18 mouse cellular contexts compared by ENCODE assay signal in the genomic region with DNA sequence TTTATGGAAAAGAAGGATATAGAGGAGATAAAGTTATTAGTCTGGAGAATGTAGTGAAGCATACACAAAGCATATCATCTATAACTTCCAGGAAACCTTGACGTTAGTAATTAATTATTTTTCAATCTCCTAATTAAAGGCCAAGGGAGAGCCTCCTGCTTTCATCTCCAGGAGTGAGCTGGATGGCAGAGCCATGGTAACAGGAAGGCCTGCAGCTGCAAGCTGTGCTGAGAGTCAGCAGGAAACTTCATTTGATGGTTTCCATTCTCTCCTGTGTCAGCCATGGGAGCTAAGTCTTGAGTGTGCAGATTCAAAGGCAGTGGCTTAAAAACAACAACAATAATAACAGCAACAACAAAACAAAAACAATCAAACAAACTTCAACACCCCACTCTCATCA.
"Had no signal": no experiment of that assay in that cellular context is flagged by ENCODE, and none has a peak within 500 bp of the region (broad histone marks: within the 10 kb centered on the region; RNA-seq: fewer than 3 reads in every experiment).

No protein-coding gene starts in this region.

- H3K9ac ChIP-seq: liver, embryonic 15.5 days; liver, postnatal 0 days; lung, embryonic 15.5 days; midbrain, embryonic 15.5 days; neural tube, embryonic 12.5 days; stomach, embryonic 15.5 days had no signal

- H3K4me2 ChIP-seq: liver, embryonic 15.5 days; lung, embryonic 15.5 days; midbrain, embryonic 11.5 days; midbrain, embryonic 15.5 days; neural tube, embryonic 12.5 days; stomach, embryonic 15.5 days had no signal

- H3K4me1 ChIP-seq: liver, embryonic 15.5 days; lung, embryonic 15.5 days; midbrain, embryonic 15.5 days; neural tube, embryonic 12.5 days; stomach, embryonic 15.5 days had no signal

- H3K27ac ChIP-seq: liver, embryonic 15.5 days; lung, embryonic 15.5 days; macrophage; midbrain, embryonic 15.5 days; neural tube, embryonic 12.5 days; stomach, embryonic 15.5 days; stomach, postnatal 0 days had no signal

- H3K27me3 ChIP-seq: liver, embryonic 15.5 days; lung, embryonic 15.5 days; megakaryocyte, embryonic 14.5 days; midbrain, embryonic 15.5 days; neural tube, embryonic 12.5 days; stomach, embryonic 15.5 days had no signal

- ATAC-seq: liver, postnatal 0 days; lung, postnatal 0 days; midbrain, embryonic 15.5 days had no signal

- DNase-seq: liver, postnatal 0 days; lung, adult 2 months; lung, postnatal 14 days; lung, postnatal 36 days; right cerebral cortex, postnatal 14 days; thymus, adult 2 months; thymus, postnatal 25 days; thymus, postnatal 4 days had no signal

- H3K36me3 ChIP-seq: liver, embryonic 15.5 days; lung, embryonic 15.5 days; midbrain, embryonic 15.5 days; neural tube, embryonic 12.5 days; stomach, embryonic 15.5 days had no signal

- H3K9me3 ChIP-seq: liver, embryonic 15.5 days; lung, embryonic 15.5 days; megakaryocyte, embryonic 14.5 days; midbrain, embryonic 15.5 days; neural tube, embryonic 12.5 days; stomach, embryonic 15.5 days had no signal

- H3K4me3 ChIP-seq: liver, embryonic 15.5 days; lung, embryonic 15.5 days; megakaryocyte, embryonic 14.5 days; midbrain, embryonic 15.5 days; neural tube, embryonic 12.5 days; stomach, embryonic 15.5 days had no signal
